Mouse (Mus musculus) heart, embryonic 13.5 days (tissue): ENCODE data around the gene Cfap97d1. TPM values are rescaled to one million over a fixed set of nuclear protein-coding genes. Genes with fewer than 3 reads are reported as not detected.
A peak's percentile ranks its signal among the peaks of the same experiment; 100 is the strongest.

Experiments
- ATAC-seq: fragments of 200-750 bp; cut with Nextera tagmentation; 2 replicates; pipeline ENCODE4 v1.8.0; 2017; ENCODE audit warnings: moderate TSS enrichment; ENCODE audit not compliant: insufficient number of reproducible peaks, low FRiP score, low TSS enrichment; ENCODE audit errors: extremely low read depth
- H3K27ac ChIP-seq: fragments of 300-500 bp; sonication (generic); replicated peaks from 2 replicates; pipeline ENCODE4 v1.5.1; 2015; ENCODE audit warnings: moderate library complexity, mild to moderate bottlenecking, inconsistent platforms
- H3K27me3 ChIP-seq: fragments of 300-500 bp; sonication (generic); replicated peaks from 2 replicates; pipeline ENCODE4 v1.6.1; 2015; ENCODE audit warnings: mild to moderate bottlenecking, inconsistent platforms
- H3K36me3 ChIP-seq: fragments of 300-500 bp; sonication (generic); 2 replicates; pipeline ENCODE4 v1.6.1; 2015; ENCODE audit warnings: mild to moderate bottlenecking, inconsistent platforms
- H3K4me1 ChIP-seq: fragments of 300-500 bp; sonication (generic); 2 replicates; pipeline ENCODE4 v1.6.1; 2015; ENCODE audit warnings: inconsistent platforms
- H3K4me2 ChIP-seq: fragments of 300-500 bp; sonication (generic); 2 replicates; pipeline ENCODE4 v1.6.1; 2015; ENCODE audit warnings: inconsistent platforms, mild to moderate bottlenecking, moderate library complexity
- H3K4me3 ChIP-seq: fragments of 300-500 bp; sonication (generic); 2 replicates; pipeline ENCODE4 v1.5.1; 2015; ENCODE audit warnings: moderate library complexity, mild to moderate bottlenecking, inconsistent platforms
- H3K9ac ChIP-seq: fragments of 300-500 bp; sonication (generic); 2 replicates; pipeline ENCODE4 v1.6.1; 2015; ENCODE audit warnings: inconsistent platforms, mild to moderate bottlenecking, moderate library complexity
- H3K9me3 ChIP-seq: fragments of 300-500 bp; sonication (generic); 2 replicates; pipeline ENCODE4 v1.6.1; 2016; ENCODE audit warnings: inconsistent platforms
- WGBS: fragments of 180-500 bp; shearing (Covaris S2); methylation state at CpG from one replicate; pipeline ENCODE4 v1.1.7; 2015; ENCODE audit warnings: mixed read lengths; 5-methylcytosine and 5-hydroxymethylcytosine counted together
- polyA plus RNA-seq: library from polyadenylated mRNA; unstranded; fragments of >200 nt; fragmentation: Nextera tagmentation; extraction: Ambion mirVana; gene quantifications from 2 replicates; pipeline ENCODE4 v1.2.1, GENCODE M21; 2015

The Cfap97d1 gene
- polyA plus RNA-seq, 1 experiment from 2014 or later, result not detected

GRCm38 (mm10) chr11:102025991-102026660 is 42.0 kb downstream of the Cfap97d1 start:
- no peak overlapping the region for H3K27ac ChIP-seq
- H3K9ac ChIP-seq, result peak overlapping the region; percentile 84
- H3K4me2 ChIP-seq, result peak overlapping the region; percentile 96
- WGBS, result 5% methylated on average over 21 of the region's 23 CpGs
- H3K9me3 ChIP-seq, result no peaks in the 10 kb centered on the region
- H3K4me1 ChIP-seq, result peaks cover 24% of the 10 kb centered on the region
- H3K27me3 ChIP-seq, result peaks cover 34% of the 10 kb centered on the region
- H3K4me3 ChIP-seq, result peak overlapping the region; percentile 71
- no peak for ATAC-seq
- peaks cover 4% of the 10 kb centered on the region for H3K36me3 ChIP-seq

- peak overlapping the region; percentile 96 for H3K4me2 ChIP-seq
- peak overlapping the region; percentile 32; the same call in 1 of the 2 replicates for H3K27ac ChIP-seq
- H3K9me3 ChIP-seq, result no peaks in the 10 kb centered on the region
- peak overlapping the region; percentile 84 for H3K9ac ChIP-seq
- H3K4me1 ChIP-seq, result peaks cover 24% of the 10 kb centered on the region
- H3K4me3 ChIP-seq, result peak overlapping the region; percentile 71
- H3K36me3 ChIP-seq, result peaks cover 4% of the 10 kb centered on the region
- 1% methylated on average over 41 of the region's 73 CpGs for WGBS
- peaks cover 34% of the 10 kb centered on the region for H3K27me3 ChIP-seq
- ATAC-seq, result peak; percentile 72; the same call in 1 of the 2 replicates
Observed at GRCm38 (mm10) chr11:102026694-102027360, 42.7 kb downstream of the Cfap97d1 start.

DNA sequence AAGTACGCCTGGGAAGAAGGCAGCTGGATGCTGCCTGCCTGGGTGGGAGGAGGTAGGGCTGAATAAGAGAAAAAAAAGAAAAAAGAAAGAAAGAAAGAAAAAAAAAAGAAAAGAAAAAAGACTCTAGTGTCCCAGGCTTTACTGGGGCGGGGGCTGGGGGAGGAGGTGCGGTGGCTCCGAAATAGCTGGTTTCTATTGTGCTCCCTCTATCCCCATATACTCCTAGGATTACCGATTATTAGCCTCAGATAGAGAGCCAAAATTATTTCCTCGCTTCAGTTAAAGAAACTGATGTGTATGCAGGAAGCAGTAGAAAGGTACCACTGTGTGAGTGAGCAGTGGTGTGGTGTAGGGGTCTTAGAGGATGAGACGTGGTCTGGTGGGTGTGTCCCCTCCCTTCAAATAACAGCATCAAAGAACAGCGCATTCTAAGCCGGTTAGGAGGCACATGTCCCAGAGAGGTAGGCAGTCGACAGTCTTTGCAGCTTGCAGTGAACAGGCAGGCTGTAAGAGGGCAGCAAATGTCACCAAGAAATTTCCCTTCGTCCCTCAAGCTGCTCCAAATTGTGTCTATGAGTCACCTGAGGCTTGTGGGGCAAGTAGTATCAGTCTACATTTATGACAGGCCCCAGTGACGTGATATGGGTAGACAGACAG is 43.4 kb downstream of the Cfap97d1 start:
- Histone ChIP-seq H3K4me1 (peaks cover 24% of the 10 kb centered on the region), H3K9me3 (no peaks in the 10 kb centered on the region), H3K9ac (peak overlapping the region; percentile 84), H3K27ac (no peak overlapping the region), H3K27me3 (peaks cover 34% of the 10 kb centered on the region), H3K36me3 (peaks cover 4% of the 10 kb centered on the region), H3K4me3 (peak overlapping the region; percentile 71), H3K4me2 (peak overlapping the region; percentile 96)
- no peak for ATAC-seq
- 6% methylated on average over 12 of the region's 12 CpGs for WGBS

GRCm38 (mm10) chr11:102028087-102028816 is 44.2 kb downstream of the Cfap97d1 start, which contains the start of gene Mpp3:
TSS of gene Mpp3 (minus strand) at chr11:102028461.
- peaks cover 24% of the 10 kb centered on the region for H3K4me1 ChIP-seq
- H3K4me3 ChIP-seq, result peak within 1 kb of the TSS; percentile 71
- H3K9me3 ChIP-seq, result no peaks in the 10 kb centered on the region
- H3K36me3 ChIP-seq, result 0 out of 2 replicates have a peak, but pooled peaks cover under 1% of the 10 kb centered on the region
- peaks cover 32% of the 10 kb centered on the region for H3K27me3 ChIP-seq
- H3K27ac ChIP-seq, result no peak within 1 kb of the TSS
- no peak for ATAC-seq
- peak within 1 kb of the TSS; percentile 84 for H3K9ac ChIP-seq
- H3K4me2 ChIP-seq, result peak within 1 kb of the TSS; percentile 96
- 72% methylated on average over 6 of the region's 6 CpGs for WGBS

DNA sequence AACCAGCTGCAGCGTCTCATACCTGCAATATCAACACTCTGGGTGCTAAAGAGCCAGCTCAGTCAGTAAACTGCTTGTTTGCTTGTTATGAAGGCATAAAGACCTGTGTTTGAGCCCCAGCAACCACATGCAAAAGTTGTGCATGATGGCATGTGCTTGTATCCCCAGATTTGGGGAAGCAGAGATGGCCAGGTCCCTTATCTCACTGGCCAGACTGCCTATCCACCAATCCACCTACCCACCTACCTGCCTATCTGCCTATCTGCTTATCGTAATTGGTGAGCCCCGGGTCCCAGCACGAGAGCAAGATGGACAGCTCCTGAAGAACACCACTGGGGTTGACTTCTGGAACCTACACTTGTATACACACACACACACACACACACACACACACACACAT is 45.2 kb downstream of the Cfap97d1 start:
- Histone ChIP-seq H3K27ac (no peak overlapping the region), H3K9me3 (no peaks in the 10 kb centered on the region), H3K4me2 (no peak overlapping the region), H3K4me1 (peaks cover 24% of the 10 kb centered on the region), H3K4me3 (no peak overlapping the region), H3K27me3 (peaks cover 28% of the 10 kb centered on the region), H3K36me3 (no peaks in the 10 kb centered on the region), H3K9ac (no peak overlapping the region)
- WGBS, result 77% methylated on average over 4 of the region's 4 CpGs
- no peak for ATAC-seq

DNA sequence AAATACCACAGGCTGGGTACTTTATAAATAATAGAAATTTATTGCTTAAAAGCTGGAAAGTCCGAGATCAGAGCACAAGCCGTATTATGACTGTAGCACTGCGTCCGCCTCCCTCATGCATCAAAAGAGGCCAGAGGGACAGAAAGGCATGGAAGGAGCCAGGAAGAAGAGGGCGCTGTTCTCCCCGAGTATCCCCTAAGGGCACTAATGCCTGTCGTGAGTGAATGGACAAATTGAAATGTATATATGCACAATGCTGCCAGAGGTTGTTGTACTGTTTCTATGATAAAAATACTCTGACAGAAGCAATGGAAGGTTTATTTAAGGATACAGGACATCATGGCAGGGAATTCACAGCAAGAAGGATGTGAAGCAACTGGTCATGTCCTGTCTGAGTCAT is 45.9 kb downstream of the Cfap97d1 start:
- no peak for ATAC-seq
- peaks cover 21% of the 10 kb centered on the region for H3K27me3 ChIP-seq
- 42% methylated on average over 7 of the region's 7 CpGs for WGBS

DNA sequence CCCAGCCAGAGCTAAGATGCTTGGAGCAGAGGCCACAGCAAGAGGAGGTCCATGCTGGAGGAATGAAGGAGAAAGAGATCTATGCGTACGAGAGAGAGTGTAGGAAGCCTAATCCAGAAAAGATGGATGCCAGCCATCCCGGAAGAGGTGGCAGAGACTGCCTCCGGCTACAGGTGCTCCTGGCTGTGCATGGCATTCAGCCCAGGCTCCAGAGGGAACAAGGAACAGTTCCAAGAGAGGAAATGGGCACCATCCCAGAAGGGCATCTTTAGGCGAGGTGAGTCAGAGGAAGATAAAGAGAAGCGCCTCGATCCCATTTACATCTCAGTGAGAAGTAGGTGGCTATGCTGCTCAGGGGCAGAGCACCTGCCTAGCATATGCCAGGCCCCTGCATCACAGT is 47.1 kb downstream of the Cfap97d1 start:
- Histone ChIP-seq H3K27ac (no peak overlapping the region), H3K36me3 (no peaks in the 10 kb centered on the region), H3K9ac (no peak overlapping the region), H3K4me3 (no peak overlapping the region), H3K27me3 (peaks cover 11% of the 10 kb centered on the region), H3K4me2 (no peak overlapping the region), H3K4me1 (peaks cover 17% of the 10 kb centered on the region), H3K9me3 (no peaks in the 10 kb centered on the region)
- WGBS, result 70% methylated on average over 7 of the region's 7 CpGs
- ATAC-seq, result no peak

More for the DNA sequence above, 45.9 kb downstream of the Cfap97d1 start:
- H3K4me2 ChIP-seq, result no peak overlapping the region
- peaks cover 24% of the 10 kb centered on the region for H3K4me1 ChIP-seq
- no peak overlapping the region for H3K9ac ChIP-seq
- no peak overlapping the region for H3K4me3 ChIP-seq
- no peaks in the 10 kb centered on the region for H3K36me3 ChIP-seq
- H3K27ac ChIP-seq, result no peak overlapping the region
- no peaks in the 10 kb centered on the region for H3K9me3 ChIP-seq

- Histone ChIP-seq H3K4me1 (peaks cover 6% of the 10 kb centered on the region), H3K27ac (no peak overlapping the region), H3K9me3 (no peaks in the 10 kb centered on the region), H3K36me3 (no peaks in the 10 kb centered on the region), H3K4me3 (no peak overlapping the region), H3K27me3 (peaks cover 6% of the 10 kb centered on the region), H3K9ac (no peak overlapping the region), H3K4me2 (no peak overlapping the region)
- 87% methylated on average over 12 of the region's 12 CpGs for WGBS
- ATAC-seq, result no peak
Observed at GRCm38 (mm10) chr11:102033055-102033591, 49.0 kb downstream of the Cfap97d1 start.

- WGBS, result 66% methylated on average over 8 of the region's 8 CpGs
- Histone ChIP-seq H3K27me3 (0 out of 2 replicates have a peak, but pooled peaks cover 4% of the 10 kb centered on the region), H3K4me1 (peaks cover 8% of the 10 kb centered on the region), H3K9me3 (no peaks in the 10 kb centered on the region), H3K4me3 (no peak overlapping the region), H3K4me2 (no peak overlapping the region), H3K27ac (no peak overlapping the region), H3K36me3 (no peaks in the 10 kb centered on the region), H3K9ac (no peak overlapping the region)
- no peak for ATAC-seq
Observed at GRCm38 (mm10) chr11:102034887-102035286, 50.8 kb downstream of the Cfap97d1 start.

- H3K9ac ChIP-seq, result no peak overlapping the region
- no peaks in the 10 kb centered on the region for H3K36me3 ChIP-seq
- 63% methylated on average over 5 of the region's 5 CpGs for WGBS
- 0 out of 2 replicates have a peak, but pooled peaks cover 4% of the 10 kb centered on the region for H3K27me3 ChIP-seq
- no peak for ATAC-seq
- H3K4me3 ChIP-seq, result no peak overlapping the region
- peaks cover 3% of the 10 kb centered on the region; the same call in 1 of the 2 replicates for H3K4me1 ChIP-seq
- H3K4me2 ChIP-seq, result no peak overlapping the region
- H3K9me3 ChIP-seq, result no peaks in the 10 kb centered on the region
- no peak overlapping the region for H3K27ac ChIP-seq
Observed at GRCm38 (mm10) chr11:102035456-102035960, 51.4 kb downstream of the Cfap97d1 start.
